Mouse (Mus musculus): Measurements from ENCODE around the gene Ankrd33b.

DNA sequence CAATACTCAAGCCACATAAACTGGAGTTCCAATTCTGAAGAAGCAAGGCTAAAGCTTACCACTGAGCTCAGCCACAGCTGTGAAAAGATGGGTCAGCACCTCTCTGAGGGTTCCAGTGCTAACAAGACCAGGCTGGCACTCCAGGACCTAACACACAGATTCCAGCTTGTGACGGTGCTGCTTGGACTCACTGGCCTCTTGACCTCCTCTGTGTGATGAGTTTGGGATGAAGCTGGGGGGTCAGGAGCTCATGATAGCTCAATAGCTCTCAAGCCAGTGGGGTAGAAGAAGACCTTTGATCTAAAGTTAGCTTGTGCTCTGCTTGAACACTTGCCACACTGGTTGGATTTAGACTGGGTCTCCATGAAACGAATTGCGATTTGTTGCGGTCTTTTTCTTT, 60.8 kb downstream of the Ankrd33b start:
- TF ChIP-seq TAL1 (IDR thresholded peaks at IDR 0.05; ENCODE audit: low read length): no peak
- TF ChIP-seq GATA1 (IDR thresholded peaks at IDR 0.05; ENCODE audit: low read length): no peak
